Mouse (Mus musculus) ES-E14 (cell line): ENCODE results near the gene Wdfy2.

ENCODE experiments used
- CHD2 ChIP-seq: IDR thresholded peaks from 2 replicates; pipeline ENCODE4 v1.6.1; 2014; ENCODE audit warnings: mild to moderate bottlenecking, low read depth, low read length, inconsistent platforms
- HCFC1 ChIP-seq: IDR thresholded peaks from 2 replicates; pipeline ENCODE4 v1.6.1; 2012; ENCODE audit warnings: low read length, inconsistent platforms, borderline replicate concordance; ENCODE audit not compliant: insufficient read depth
- MAFK ChIP-seq: IDR thresholded peaks from 2 replicates; pipeline ENCODE4 v1.6.1; 2014; ENCODE audit warnings: mild to moderate bottlenecking, low read depth, low read length, inconsistent platforms; ENCODE audit not compliant: insufficient read depth
- ZC3H11A ChIP-seq: IDR thresholded peaks from 2 replicates; pipeline ENCODE4 v1.6.1; 2012; ENCODE audit warnings: low read depth, mild to moderate bottlenecking, inconsistent platforms, low read length, borderline replicate concordance

- TF ChIP-seq HCFC1 (no peak), ZC3H11A (no peak), CHD2 (no peak), MAFK (no peak)
Measured at GRCm38 (mm10) chr14:62842495-62842894, 5.0 kb downstream of the Wdfy2 start.
